Mouse (Mus musculus): ENCODE measurements around the gene Qser1. TPM values are rescaled to one million over a fixed set of nuclear protein-coding genes. Genes with fewer than 3 reads are reported as not detected.

Gene Qser1
- total RNA-seq (2023; ENCODE audit: inconsistent age), result 10.6 to 12.5 TPM (median 12.5 TPM) in 4 replicates

DNA sequence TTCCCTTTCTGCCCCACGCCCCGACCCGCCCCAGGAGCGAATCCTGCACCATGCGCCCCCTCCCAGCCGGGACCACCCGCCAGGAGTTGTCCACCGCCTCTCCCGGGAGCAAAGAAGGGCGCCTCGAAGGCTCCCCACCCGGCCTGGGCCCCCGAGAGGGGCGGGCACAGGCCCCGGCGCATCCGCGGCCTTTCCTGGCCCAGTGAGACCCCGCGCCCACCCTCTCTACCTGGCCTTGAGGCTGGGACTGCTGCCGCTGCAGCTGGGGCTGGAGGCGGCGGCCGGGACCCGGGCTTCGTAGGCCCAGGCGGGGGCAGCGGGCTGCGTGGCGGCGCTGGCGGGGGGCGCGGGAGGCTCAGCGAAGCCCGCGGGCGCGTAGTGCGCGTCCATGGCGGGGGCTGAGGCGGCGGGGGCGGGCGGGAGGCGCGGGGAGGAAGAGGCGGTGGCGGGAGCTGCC lies at the start of gene Qser1:
Qser1 (minus strand) TSS at position 390 of the 457 bp plus-strand sequence.

GRCm38 (mm10) chr2:104849276-104849990 lies 32.9 kb upstream of the Qser1 start, which contains the start of gene Prrg4:
TSS of gene Prrg4 (minus strand) at chr2:104849876.

DNA sequence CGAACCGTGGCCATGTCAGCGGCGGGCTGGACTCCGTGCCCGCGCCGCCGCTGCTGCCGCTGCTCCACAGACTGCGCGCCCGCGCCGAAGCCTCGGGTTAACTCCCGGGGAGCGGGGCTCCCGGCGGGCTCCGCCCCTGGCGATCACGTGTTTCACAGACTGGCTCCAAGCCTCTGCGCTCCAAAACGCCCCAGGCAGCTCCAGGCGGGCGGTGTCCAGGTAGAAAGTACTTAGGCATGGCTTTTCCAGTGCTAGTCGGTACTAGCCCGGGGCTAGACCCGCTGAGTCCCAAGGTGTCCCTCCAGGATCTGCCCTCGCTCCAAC lies 73.9 kb downstream of the Qser1 start, which contains the start of gene Depdc7:
Depdc7 (minus strand) TSS at position 138 of the 324 bp plus-strand sequence.

GRCm38 (mm10) chr2:104716279-104716678 lies 100.3 kb downstream of the Qser1 start, which contains the start of gene Pin1rt1:
TSS of gene Pin1rt1 (minus strand) at chr2:104716379.

DNA sequence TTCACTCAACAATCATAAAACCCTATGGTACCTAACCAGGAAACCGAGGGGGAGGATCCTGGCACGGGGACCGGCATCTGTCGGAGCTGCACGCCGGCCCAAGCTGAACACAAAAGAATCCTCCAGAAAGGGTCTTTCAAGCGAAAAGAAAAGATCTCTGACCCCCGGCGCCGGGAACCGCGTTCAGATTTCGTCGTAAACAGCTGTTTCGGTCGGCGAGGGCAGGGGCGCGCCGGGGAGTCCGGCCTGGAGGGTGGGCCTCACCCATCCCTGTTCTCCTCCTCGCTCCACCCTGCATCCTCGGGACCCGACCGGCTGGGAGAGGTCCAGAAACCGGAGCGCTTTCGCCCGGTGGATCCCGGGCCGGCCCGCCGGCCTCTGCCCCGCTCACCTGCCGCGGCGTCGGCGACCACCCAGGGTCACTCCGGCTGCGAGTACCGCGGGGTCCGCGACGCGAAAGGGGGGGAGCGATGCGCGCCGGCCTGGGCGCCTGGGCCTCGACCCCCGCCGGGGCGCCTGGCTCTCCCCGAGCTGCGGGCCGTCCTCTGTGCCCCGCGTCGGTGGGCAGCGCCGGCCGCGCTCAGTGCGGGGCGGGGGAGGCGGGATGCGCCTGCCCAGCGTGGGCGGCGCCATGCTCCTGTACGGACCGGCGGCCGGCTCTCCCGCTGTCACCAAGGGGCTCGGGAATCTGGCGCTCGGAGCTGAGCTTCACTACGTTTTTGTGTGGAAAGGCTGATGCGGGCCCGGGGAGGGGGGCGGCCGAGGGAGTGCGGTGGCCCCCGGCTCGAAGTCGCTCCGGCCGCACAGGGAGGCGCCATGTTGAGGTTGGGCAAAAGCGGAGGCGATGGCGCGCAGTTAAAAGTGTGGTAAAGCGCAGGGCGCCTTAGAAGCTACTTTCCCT lies 104.7 kb downstream of the Qser1 start, which contains the start of gene Tcp11l1:
Tcp11l1 (minus strand) TSS at position 585 of the 901 bp plus-strand sequence.

Other genes starting within 250 kb of the Qser1 start
- 57.7 to 63.5 TPM (median 58.7 TPM) in 4 replicates for gene Cstf3, start 226.2 kb downstream of the Qser1 start, total RNA-seq (2023; ENCODE audit: inconsistent age)
- gene Tcp11l1, start 104.6 kb downstream of the Qser1 start, total RNA-seq (2023; ENCODE audit: inconsistent age), result 1.2 to 2.9 TPM (median 2.0 TPM) in 4 replicates
- not detected in 4 replicates for gene Pin1rt1, start 100.4 kb downstream of the Qser1 start, total RNA-seq (2023; ENCODE audit: inconsistent age)
- 0.51 TPM in 1 of 4 replicates, not detected in the others for gene Depdc7, start 73.9 kb downstream of the Qser1 start, total RNA-seq (2023; ENCODE audit: inconsistent age)
- gene Prrg4, start 33.1 kb upstream of the Qser1 start, total RNA-seq (2023; ENCODE audit: inconsistent age), result 7.1 to 12.8 TPM (median 8.3 TPM) in 4 replicates
- gene Ccdc73, start 51.0 kb upstream of the Qser1 start, total RNA-seq (2023; ENCODE audit: inconsistent age), result 3.7 to 4.5 TPM in 2 of 4 replicates, not detected in the others
- gene Eif3m, start 200.3 kb upstream of the Qser1 start, total RNA-seq (2023; ENCODE audit: inconsistent age), result 127 to 135 TPM (median 131 TPM) in 4 replicates

Measured in B cell, adult (primary cell).